In the genomic region with DNA sequence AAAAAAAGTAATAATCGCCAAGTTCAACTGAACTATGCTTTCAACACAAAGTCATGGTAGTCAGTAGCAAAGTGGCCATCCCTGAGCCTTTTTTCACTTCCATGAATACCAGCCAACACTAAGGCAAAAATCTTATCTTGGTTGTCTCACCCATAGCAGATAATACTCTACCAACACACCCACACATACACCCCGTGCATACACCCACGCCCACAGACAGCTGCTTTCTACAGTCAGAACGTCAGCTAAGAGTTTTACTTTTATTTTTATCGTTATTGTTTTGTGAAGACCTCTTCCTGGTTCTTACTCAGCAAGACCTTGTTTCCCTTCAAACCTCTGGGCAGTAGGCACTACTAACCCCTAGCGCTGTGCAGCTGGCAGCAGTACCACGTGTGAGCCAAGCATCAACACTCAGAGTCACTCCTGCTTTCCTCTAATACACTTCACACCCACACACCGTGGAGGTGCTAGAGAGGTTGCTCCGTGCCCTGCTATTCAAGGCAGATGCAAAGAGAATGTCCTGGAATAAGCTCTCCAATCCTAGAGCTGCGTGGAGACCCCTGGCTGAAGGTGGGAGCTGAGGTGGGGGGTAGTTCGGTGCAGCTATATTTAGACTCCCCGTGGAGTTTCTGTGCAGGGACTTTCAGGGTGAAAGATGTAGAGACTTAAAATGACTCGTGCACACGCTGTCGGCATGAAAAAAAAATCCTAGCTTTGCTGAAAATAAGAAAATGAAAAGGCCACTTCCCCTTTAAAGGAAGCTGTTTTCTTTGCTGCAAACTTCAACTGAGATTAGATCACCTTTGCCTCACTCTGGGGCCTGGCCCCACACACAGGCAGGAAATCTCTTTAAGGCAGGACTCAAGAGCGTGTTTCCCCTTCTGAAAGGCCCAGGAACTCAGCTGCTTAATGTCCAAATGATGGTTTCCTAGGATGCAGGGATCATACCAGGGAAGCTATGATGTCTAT, we compare ENCODE assay signal across 9 mouse cellular contexts. TPM values are rescaled to one million over a fixed set of nuclear protein-coding genes. Genes with fewer than 3 reads are reported as not detected.
DNase-seq lines count a peak whose midpoint lies in the region; ATAC-seq lines count a peak whose summit lies in the region.
"Had no signal": no experiment of that assay in that cellular context is flagged by ENCODE, and none has a peak within 500 bp of the region (broad histone marks: within the 10 kb centered on the region; RNA-seq: fewer than 3 reads in every experiment).

No protein-coding gene starts in this region.

- no peak for ATAC-seq in embryonic facial prominence, embryonic 11.5 days (replicated peaks; ENCODE audit: insufficient number of reproducible peaks, low FRiP score, low TSS enrichment, low read depth)
- peak; percentile 42 for ATAC-seq in monocyte, adult 5-6 weeks (replicated peaks; ENCODE audit: insufficient number of reproducible peaks, low FRiP score, low TSS enrichment, poor library complexity, severe bottlenecking)
- ATAC-seq in forebrain, embryonic 13.5 days = no peak

- H3K27ac ChIP-seq in embryonic facial prominence, embryonic 11.5 days (replicated peaks; ENCODE audit: low read depth, low read length) = no peak overlapping the region
- no peak overlapping the region for H3K27ac ChIP-seq in embryonic facial prominence, embryonic 10.5 days (replicated peaks)
- no peak overlapping the region for H3K27ac ChIP-seq in forebrain, embryonic 13.5 days
- H3K27ac ChIP-seq: limb, embryonic 15.5 days had no signal

- no peaks in the 10 kb centered on the region for H3K36me3 ChIP-seq in embryonic facial prominence, embryonic 11.5 days (replicated peaks; ENCODE audit: control insufficient read depth, insufficient read depth, low read depth, low read length)
- no peaks in the 10 kb centered on the region for H3K36me3 ChIP-seq in embryonic facial prominence, embryonic 10.5 days (replicated peaks)
- no peaks in the 10 kb centered on the region for H3K36me3 ChIP-seq in forebrain, embryonic 13.5 days (ENCODE audit: poor library complexity, severe bottlenecking)
- H3K36me3 ChIP-seq: limb, embryonic 15.5 days had no signal

- no peak overlapping the region for H3K4me2 ChIP-seq in embryonic facial prominence, embryonic 11.5 days (ENCODE audit: low read depth, low read length)
- H3K4me2 ChIP-seq in forebrain, embryonic 13.5 days = no peak overlapping the region

- peak; percentile 16 for DNase-seq in embryonic facial prominence, embryonic 11.5 days (ENCODE audit: low spot score)
- DNase-seq in embryonic facial prominence, embryonic 10.5 days (ENCODE audit: low spot score) = no peak
- peak; percentile 15 for DNase-seq in ovary, postnatal 36 days (ENCODE audit: low spot score)
- no peak for DNase-seq in ovary, adult 18-20 months (ENCODE audit: low spot score)
- DNase-seq in thymus, postnatal 25 days = peak; percentile 35
- DNase-seq in urinary bladder, postnatal 14 days (ENCODE audit: low spot score) = no peak

- H3K9ac ChIP-seq in embryonic facial prominence, embryonic 11.5 days (replicated peaks; ENCODE audit: low read length) = no peak overlapping the region
- no peak overlapping the region for H3K9ac ChIP-seq in forebrain, embryonic 13.5 days

- no peak overlapping the region for H3K4me3 ChIP-seq in embryonic facial prominence, embryonic 11.5 days (ENCODE audit: low read depth, low read length)
- H3K4me3 ChIP-seq in embryonic facial prominence, embryonic 10.5 days = no peak overlapping the region
- H3K4me3 ChIP-seq in forebrain, embryonic 13.5 days = no peak overlapping the region

- H3K9me3 ChIP-seq in embryonic facial prominence, embryonic 11.5 days (replicated peaks; ENCODE audit: control insufficient read depth, low read length) = no peaks in the 10 kb centered on the region
- no peaks in the 10 kb centered on the region for H3K9me3 ChIP-seq in embryonic facial prominence, embryonic 10.5 days
- no peaks in the 10 kb centered on the region for H3K9me3 ChIP-seq in forebrain, embryonic 13.5 days (replicated peaks)
- H3K9me3 ChIP-seq: limb, embryonic 15.5 days had no signal

- WGBS in embryonic facial prominence, embryonic 11.5 days = 51% methylated on average over 16 of the region's 16 CpGs
- 55% methylated on average over 16 of the region's 16 CpGs for WGBS in embryonic facial prominence, embryonic 10.5 days
- 58% methylated on average over 16 of the region's 16 CpGs for WGBS in forebrain, embryonic 13.5 days

- H3K4me1 ChIP-seq in embryonic facial prominence, embryonic 11.5 days (ENCODE audit: control insufficient read depth, insufficient read depth, low read length) = no peaks in the 10 kb centered on the region; the same call in 1 of the 2 replicates
- peaks cover 34% of the 10 kb centered on the region for H3K4me1 ChIP-seq in embryonic facial prominence, embryonic 10.5 days
- H3K4me1 ChIP-seq in forebrain, embryonic 13.5 days = peaks cover 15% of the 10 kb centered on the region

- H3K27me3 ChIP-seq in embryonic facial prominence, embryonic 11.5 days (ENCODE audit: control insufficient read depth, insufficient read depth, low read length) = no peaks in the 10 kb centered on the region
- peaks cover 35% of the 10 kb centered on the region for H3K27me3 ChIP-seq in embryonic facial prominence, embryonic 10.5 days (replicated peaks; ENCODE audit: low read depth, poor library complexity, severe bottlenecking)
- peaks cover 23% of the 10 kb centered on the region; the same call in 1 of the 2 replicates for H3K27me3 ChIP-seq in forebrain, embryonic 13.5 days

RNA-seq across cellular contexts. Expression of a gene that starts 1.4 kb away (rescaled TPM):
- 1.1 and 1.8 TPM in 2 replicates for polyA plus RNA-seq in embryonic facial prominence, embryonic 11.5 days (2014; fragmentation: Nextera tagmentation; extraction: Ambion mirVana)
- 0.84 and 1.3 TPM in 2 replicates for polyA plus RNA-seq in embryonic facial prominence, embryonic 10.5 days (2016; fragmentation: Nextera tagmentation; extraction: Ambion mirVana)
- total RNA-seq in monocyte, adult 5-6 weeks (2017) = 1.1 to 8.6 TPM (median 3.0 TPM) in 3 replicates
- 0.72 and 0.97 TPM in 2 replicates for polyA plus RNA-seq in forebrain, embryonic 13.5 days (2015; fragmentation: Nextera tagmentation; extraction: Ambion mirVana)

Comparison
In these comparisons a context has a peak if more than half of its experiments do, and no peak if none do; other contexts are left out.
1. DNase-seq: peak in embryonic facial prominence, embryonic 11.5 days (single experiment), ovary, postnatal 36 days (single experiment) and thymus, postnatal 25 days (single experiment); none in embryonic facial prominence, embryonic 10.5 days (single experiment), ovary, adult 18-20 months (single experiment) and urinary bladder, postnatal 14 days (single experiment).